In genomic region chr7:116483782-116484181, GRCm38 (mm10) we compare ENCODE assay signal across 9 mouse cellular contexts.
"Had no signal": no experiment of that assay in that cellular context is flagged by ENCODE, and none has a peak within 500 bp of the region (broad histone marks: within the 10 kb centered on the region; RNA-seq: fewer than 3 reads in every experiment).

No protein-coding gene starts in this region.

- H3K9me3 ChIP-seq: limb, embryonic 13.5 days; midbrain, embryonic 15.5 days; neural tube, embryonic 12.5 days had no signal

- H3K4me1 ChIP-seq: limb, embryonic 13.5 days; midbrain, embryonic 15.5 days; neural tube, embryonic 12.5 days had no signal

- DNase-seq: kidney, postnatal 10 days; kidney, postnatal 4 days; thymus, postnatal 4 days had no signal

- H3K27me3 ChIP-seq: limb, embryonic 13.5 days; midbrain, embryonic 15.5 days; neural tube, embryonic 12.5 days had no signal

- H3K9ac ChIP-seq: limb, embryonic 13.5 days; liver, embryonic 14.5 days; midbrain, embryonic 15.5 days; neural tube, embryonic 12.5 days had no signal

- H3K4me2 ChIP-seq: limb, embryonic 13.5 days; midbrain, embryonic 11.5 days; midbrain, embryonic 15.5 days; neural tube, embryonic 12.5 days had no signal

- H3K36me3 ChIP-seq: limb, embryonic 13.5 days; midbrain, embryonic 15.5 days; neural tube, embryonic 12.5 days had no signal

- ATAC-seq: midbrain, embryonic 15.5 days had no signal

- H3K4me3 ChIP-seq: limb, embryonic 13.5 days; midbrain, embryonic 15.5 days; neural tube, embryonic 12.5 days had no signal

- H3K27ac ChIP-seq: limb, embryonic 13.5 days; liver, embryonic 14.5 days; midbrain, embryonic 15.5 days; neural tube, embryonic 12.5 days; stomach, postnatal 0 days had no signal
